Mouse (Mus musculus): Measurements from ENCODE around the gene Cdkn1a.

GRCm38 (mm10) chr17:29045741-29046530 lies 44.8 kb upstream of the Cdkn1a start:
- TF ChIP-seq CTCF (IDR thresholded peaks at IDR 0.05; ENCODE audit: low read depth) (no peak), EP300 (IDR thresholded peaks at IDR 0.05; ENCODE audit: low read depth) (no peak)

Data from liver, embryonic 14.5 days (tissue).